Mouse (Mus musculus) kidney, adult 2 months (tissue): ENCODE measurements around the gene Slc30a3. TPM values are rescaled to one million over a fixed set of nuclear protein-coding genes. Genes with fewer than 3 reads are reported as not detected.
A peak's percentile ranks its signal among the peaks of the same experiment; 100 is the strongest.

ENCODE experiments used
- DNase-seq: peaks from one replicate; pipeline ENCODE4 v3.0.0; 2021
- H3K27ac ChIP-seq: fragments of 200-500 bp; 2 replicates; pipeline ENCODE4 v1.5.1; 2012; ENCODE audit warnings: low read depth, low read length, control low read depth, inconsistent platforms; ENCODE audit not compliant: insufficient read depth
- H3K27me3 ChIP-seq: fragments of 200-500 bp; replicated peaks from 2 replicates; pipeline ENCODE4 v1.6.1; 2012; ENCODE audit warnings: mild to moderate bottlenecking, moderate library complexity, low read length, inconsistent platforms; ENCODE audit not compliant: control insufficient read depth, insufficient read depth
- H3K36me3 ChIP-seq: fragments of 200-500 bp; 2 replicates; pipeline ENCODE4 v1.6.1; 2012; ENCODE audit warnings: mild to moderate bottlenecking, moderate library complexity, low read length, inconsistent platforms; ENCODE audit not compliant: control insufficient read depth, insufficient read depth
- H3K4me1 ChIP-seq: fragments of 200-500 bp; 2 replicates; pipeline ENCODE4 v1.6.1; 2011; ENCODE audit warnings: low read length; ENCODE audit not compliant: control insufficient read depth, insufficient read depth
- H3K4me3 ChIP-seq: fragments of 200-500 bp; 2 replicates; pipeline ENCODE4 v1.5.1; 2011; ENCODE audit warnings: mild to moderate bottlenecking, low read depth, low read length, control low read depth; ENCODE audit not compliant: insufficient read depth
- CTCF ChIP-seq: fragments of 200-500 bp; conservative IDR thresholded peaks from 2 replicates; pipeline ENCODE4 v1.5.1; 2011; ENCODE audit warnings: low read depth, mild to moderate bottlenecking, control low read depth, low read length, moderate library complexity, mixed read lengths; ENCODE audit not compliant: insufficient read depth, insufficient read length
- POLR2A ChIP-seq: fragments of 200-500 bp; IDR thresholded peaks from one replicate; pipeline ENCODE4 v1.6.1; 2011; ENCODE audit warnings: low read depth, low read length, control low read depth
- WGBS: fragments of 180-500 bp; shearing (Covaris S2); methylation state at CpG from one replicate; pipeline ENCODE4 v1.1.7; 2018; 5-methylcytosine and 5-hydroxymethylcytosine counted together
- polyA plus RNA-seq: library from polyadenylated mRNA; depleted of rRNA; stranded (reverse); fragments of >200 nt; gene quantifications from 2 replicates; pipeline ENCODE4 v1.2.3, GENCODE M21; 2012

Gene Slc30a3
- polyA plus RNA-seq, 1 experiment: 0.14 TPM

DNA sequence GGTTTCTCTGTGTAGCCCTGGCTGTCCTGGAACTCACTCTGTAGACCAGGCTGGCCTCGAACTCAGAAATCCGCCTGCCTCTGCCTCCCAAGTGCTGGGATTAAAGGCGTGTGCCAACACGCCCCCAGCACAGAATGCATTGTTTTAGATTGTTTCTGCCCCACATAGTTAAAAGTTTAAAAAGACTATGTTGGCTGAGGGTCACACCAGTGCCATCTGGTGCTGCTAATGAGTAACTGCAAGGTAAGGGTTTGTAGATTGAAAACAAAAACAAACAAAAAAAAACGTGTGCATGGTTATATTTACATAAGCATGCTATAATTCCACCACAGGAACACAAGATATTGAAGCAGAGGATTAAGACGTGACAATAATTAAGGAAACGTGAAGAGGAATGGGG is 2.7 kb upstream of the Slc30a3 start:
- 23% methylated on average over 7 of the region's 7 CpGs for WGBS
- no peak overlapping the region for H3K4me3 ChIP-seq
- H3K27me3 ChIP-seq: no peaks in the 10 kb centered on the region
- no peaks in the 10 kb centered on the region for H3K36me3 ChIP-seq
- no peaks in the 10 kb centered on the region for H3K4me1 ChIP-seq
- no peak for TF ChIP-seq CTCF
- TF ChIP-seq POLR2A: no peak
- no peak overlapping the region for H3K27ac ChIP-seq
- peak; percentile 10 for DNase-seq

DNA sequence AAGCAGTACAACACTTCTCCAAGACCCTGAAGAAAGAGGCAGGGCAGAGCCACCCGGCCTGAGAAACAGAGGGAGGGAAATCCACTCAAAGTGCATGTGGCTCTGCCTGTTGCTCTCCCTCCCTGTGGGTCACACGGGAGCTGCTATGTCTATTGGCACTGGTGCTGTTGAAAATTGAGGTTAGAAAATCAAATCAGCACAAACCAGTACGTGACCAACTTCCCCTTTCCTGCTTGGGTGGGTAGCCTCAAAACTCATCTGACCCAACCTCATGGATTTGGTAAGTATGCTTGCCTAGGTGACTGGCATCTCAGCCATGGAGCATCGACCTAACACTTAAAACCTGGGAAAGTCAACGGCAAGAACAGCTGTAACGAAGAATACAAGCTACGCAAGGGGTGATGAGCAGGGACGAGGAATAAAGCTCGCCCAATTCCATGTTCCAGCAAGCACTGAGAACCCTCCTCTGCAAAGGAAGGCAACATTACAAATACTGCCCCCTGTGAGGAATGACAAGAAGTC is 2.2 kb downstream of the Slc30a3 start, which contains the start of gene Dnajc5g:
Gene Dnajc5g (plus strand): TSS at position 472 of the 522 bp plus-strand sequence.
- Histone ChIP-seq H3K27me3 (no peaks in the 10 kb centered on the region), H3K4me3 (no peak within 1 kb of the TSS), H3K27ac (no peak within 1 kb of the TSS), H3K4me1 (no peaks in the 10 kb centered on the region), H3K36me3 (no peaks in the 10 kb centered on the region)
- TF ChIP-seq CTCF (no peak), POLR2A (no peak)
- WGBS: 77% methylated on average over 9 of the region's 9 CpGs
- no peak for DNase-seq

DNA sequence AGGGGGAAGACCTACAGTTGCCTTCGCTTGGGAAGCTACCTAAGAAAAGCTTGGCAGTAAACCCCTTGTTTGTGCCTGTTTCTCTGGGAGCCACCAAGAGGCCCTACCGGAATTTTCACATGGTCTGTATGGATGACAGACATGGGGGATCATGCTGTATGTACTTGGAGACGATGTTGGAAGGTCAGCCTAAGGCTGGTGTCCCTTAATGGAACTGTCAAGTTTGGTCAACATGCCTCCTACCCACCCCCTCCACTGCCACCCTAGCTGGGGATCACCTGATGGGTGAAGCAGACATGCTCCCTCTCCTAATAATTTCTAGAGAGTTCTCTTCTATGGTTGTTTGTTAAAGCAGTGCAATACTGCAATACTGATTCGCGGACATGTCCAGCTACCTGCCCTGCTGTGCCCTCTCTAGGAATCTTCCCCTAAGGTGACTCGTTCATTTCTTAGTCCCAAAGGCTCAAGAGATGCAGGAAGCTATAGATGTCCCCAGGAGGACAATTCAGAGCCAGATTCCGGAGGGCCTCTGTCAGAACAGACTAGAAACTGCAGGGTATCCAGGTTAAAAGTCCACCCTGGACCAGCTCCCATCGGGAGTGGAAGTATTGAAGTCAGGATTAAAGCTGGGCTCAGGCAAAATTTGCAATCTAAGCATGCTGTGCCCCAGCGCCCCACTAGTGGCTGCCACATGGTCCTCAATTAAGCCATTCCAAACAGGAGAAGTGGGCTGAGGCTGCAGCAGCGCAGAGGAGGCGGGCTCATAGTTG is 12.1 kb downstream of the Slc30a3 start:
- Histone ChIP-seq H3K27me3 (peaks cover 14% of the 10 kb centered on the region), H3K27ac (no peak overlapping the region)
- WGBS: 29% methylated on average over 11 of the region's 11 CpGs

DNA sequence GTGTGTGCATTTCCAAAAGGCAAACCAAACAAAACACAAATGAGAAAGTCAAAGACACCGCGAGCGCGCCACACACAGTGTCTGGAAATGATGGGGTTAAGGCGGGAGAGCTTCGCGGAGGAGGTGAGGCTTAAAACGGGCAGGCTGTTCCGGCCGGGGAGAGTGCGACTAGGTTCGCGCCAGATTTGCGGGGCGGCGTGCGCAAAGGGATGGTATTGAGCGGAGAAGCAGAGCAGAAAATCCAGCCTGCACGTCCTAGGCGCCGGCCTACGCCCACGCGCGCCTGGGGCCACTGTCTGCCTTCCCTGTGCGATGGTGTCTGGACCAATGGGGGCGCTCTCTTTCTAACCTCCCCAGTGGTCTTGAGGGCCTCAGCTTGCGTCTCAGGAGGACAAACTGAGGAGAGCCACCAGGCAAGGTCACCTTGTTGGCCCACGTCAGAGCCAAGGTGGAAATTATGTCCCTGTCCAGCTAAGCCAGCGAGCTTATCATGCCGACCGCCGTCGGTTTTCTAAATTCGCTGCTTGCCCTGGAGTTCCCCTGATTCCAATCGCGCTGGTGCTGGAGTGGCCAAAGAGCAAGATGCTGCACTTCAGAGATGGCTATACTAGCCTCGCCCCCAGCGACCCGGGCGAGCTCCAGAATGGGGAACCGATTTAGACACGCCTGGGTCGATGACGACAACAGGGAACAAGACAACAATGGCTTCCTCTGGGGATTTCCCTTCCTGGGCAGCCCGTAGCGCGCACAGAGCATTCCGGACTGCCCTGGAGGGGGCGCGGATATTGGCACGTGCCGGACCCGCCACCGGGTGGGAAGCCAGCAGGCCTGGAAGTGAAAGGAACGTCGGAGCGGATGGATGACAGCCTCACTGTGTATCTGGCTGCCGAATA is 13.0 kb downstream of the Slc30a3 start:
- no peak overlapping the region for H3K27ac ChIP-seq
- no peaks in the 10 kb centered on the region for H3K36me3 ChIP-seq
- peak; percentile 61 for DNase-seq
- no peak for TF ChIP-seq POLR2A
- TF ChIP-seq CTCF: no peak
- WGBS: under 1% methylated on average over 59 of the region's 59 CpGs
- peak overlapping the region; percentile 3; the same call in 1 of the 2 replicates for H3K4me3 ChIP-seq
- H3K27me3 ChIP-seq: peaks cover 14% of the 10 kb centered on the region
- H3K4me1 ChIP-seq: peaks cover 12% of the 10 kb centered on the region; the same call in 1 of the 2 replicates

More for the DNA sequence above, 12.1 kb downstream of the Slc30a3 start:
- Histone ChIP-seq H3K4me1 (peaks cover 12% of the 10 kb centered on the region; the same call in 1 of the 2 replicates), H3K4me3 (no peak overlapping the region), H3K36me3 (no peaks in the 10 kb centered on the region)
- no peak for TF ChIP-seq POLR2A
- no peak for TF ChIP-seq CTCF
- DNase-seq: no peak

DNA sequence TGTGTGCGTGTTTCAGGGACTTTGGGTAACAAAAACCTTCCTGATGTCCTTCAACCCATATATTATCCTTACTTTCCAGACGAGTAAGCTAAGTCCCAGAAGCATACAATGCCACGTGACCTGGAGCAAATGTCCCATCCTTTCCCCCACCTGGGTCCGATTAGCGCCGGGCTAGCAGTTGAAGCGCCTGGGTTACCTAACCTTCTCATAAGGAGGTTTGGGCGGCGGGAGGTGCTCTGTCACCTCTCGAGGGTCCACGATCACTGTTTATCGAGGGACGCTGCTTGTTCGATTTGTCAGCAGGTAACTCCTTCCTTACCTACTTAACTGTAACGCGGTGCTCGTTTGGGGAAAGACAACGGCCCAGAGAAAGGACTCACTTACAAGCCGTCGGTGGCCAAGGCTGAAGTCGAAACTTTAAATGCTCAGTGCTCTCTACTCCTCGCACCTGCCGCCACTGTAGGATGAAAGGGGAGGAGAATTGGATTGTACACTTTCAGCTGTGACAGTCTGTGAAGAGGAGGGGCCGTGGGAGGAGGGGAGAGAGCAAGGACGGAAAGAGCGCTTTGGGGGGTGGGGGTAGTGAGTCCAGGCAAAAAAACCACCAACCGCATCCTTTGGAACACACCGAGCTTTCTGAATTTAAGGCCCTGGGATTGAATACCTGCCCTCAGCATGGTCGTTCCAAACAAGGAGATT is 13.8 kb downstream of the Slc30a3 start:
- peaks cover 14% of the 10 kb centered on the region for H3K27me3 ChIP-seq
- no peak overlapping the region for H3K27ac ChIP-seq
- peaks cover 12% of the 10 kb centered on the region; the same call in 1 of the 2 replicates for H3K4me1 ChIP-seq
- TF ChIP-seq POLR2A: no peak
- no peak for TF ChIP-seq CTCF
- no peaks in the 10 kb centered on the region for H3K36me3 ChIP-seq
- DNase-seq: no peak
- WGBS: 3% methylated on average over 29 of the region's 29 CpGs
- peak overlapping the region; percentile 3; the same call in 1 of the 2 replicates for H3K4me3 ChIP-seq

DNA sequence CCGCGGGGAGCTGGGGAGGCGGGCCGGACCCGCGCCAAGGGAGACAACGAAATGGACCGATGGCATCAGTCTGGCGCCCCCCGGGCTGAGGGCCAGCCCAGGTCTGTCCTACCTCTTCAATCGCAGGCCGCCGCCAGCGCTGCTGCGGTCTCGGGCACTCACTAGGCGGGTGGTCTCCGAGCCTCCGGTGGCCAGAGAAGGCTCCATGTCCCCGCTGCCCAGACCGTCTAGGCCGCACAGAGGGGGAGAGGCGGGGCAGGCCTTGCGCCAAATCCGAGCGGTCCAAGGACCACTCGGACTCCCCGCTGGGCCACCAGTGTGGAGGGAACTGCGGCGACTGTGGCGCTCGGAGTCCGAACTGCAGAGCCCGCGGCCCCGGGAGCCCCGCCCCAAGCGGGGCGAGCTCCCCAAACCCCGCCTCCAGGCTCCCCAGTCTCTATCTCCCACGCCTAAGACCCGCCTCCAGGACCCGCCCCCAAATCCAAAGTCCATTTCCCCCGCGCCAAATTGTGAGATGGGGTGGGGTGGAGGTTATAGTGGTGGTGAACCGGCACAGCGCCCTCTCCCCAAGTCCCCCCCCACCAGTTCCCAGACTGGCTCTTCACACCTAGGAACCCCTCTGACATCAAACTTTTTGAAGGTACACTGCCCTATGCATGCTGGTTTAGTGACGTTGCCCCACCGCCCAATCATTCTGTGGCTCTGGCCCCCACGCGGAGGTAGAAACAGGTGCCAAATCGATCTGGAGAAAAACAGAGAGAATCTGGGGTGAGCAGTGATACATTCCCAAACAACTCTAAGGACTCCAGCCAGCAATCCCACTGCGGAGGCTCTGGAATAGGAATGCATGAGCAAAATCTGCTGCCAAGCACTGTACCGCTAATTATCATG is 14.6 kb downstream of the Slc30a3 start:
- TF ChIP-seq POLR2A (no peak), CTCF (no peak)
- peak overlapping the region; percentile 39; the same call in 1 of the 2 replicates for H3K4me3 ChIP-seq
- peaks cover 12% of the 10 kb centered on the region; the same call in 1 of the 2 replicates for H3K4me1 ChIP-seq
- 2% methylated on average over 52 of the region's 54 CpGs for WGBS
- no peak overlapping the region for H3K27ac ChIP-seq
- no peaks in the 10 kb centered on the region for H3K36me3 ChIP-seq
- peak; percentile 76 for DNase-seq
- peaks cover 14% of the 10 kb centered on the region for H3K27me3 ChIP-seq
